Mouse (Mus musculus): ENCODE results near the gene Mrfap1. TPM values are rescaled to one million over a fixed set of nuclear protein-coding genes. Genes with fewer than 3 reads are reported as not detected.

Gene Mrfap1
- polyA plus RNA-seq, 1 experiment: 343 TPM

DNA sequence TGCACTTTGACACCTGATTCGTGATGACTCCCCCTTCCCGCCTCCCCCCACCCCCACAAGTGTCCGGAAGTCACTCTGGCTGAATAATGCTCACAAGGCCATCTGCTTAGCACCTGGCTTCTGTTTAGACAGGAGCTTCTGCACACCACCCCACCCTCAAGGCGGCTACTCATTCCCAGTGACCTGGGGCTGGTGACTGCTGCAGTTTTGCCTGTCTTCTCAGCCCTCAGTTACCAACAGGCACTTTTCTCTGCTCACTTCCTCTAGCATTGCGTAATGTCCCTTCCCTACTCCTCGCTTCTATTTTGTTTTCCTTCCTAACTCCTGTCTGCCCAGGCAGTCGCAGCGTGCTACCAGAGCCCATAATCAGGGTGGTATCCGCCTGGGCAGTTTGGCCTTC is 4.7 kb downstream of the Mrfap1 start:
- no peak for DNase-seq (ENCODE audit: extremely low spot score in 1 of 2, low spot score in 1 of 2)

DNA sequence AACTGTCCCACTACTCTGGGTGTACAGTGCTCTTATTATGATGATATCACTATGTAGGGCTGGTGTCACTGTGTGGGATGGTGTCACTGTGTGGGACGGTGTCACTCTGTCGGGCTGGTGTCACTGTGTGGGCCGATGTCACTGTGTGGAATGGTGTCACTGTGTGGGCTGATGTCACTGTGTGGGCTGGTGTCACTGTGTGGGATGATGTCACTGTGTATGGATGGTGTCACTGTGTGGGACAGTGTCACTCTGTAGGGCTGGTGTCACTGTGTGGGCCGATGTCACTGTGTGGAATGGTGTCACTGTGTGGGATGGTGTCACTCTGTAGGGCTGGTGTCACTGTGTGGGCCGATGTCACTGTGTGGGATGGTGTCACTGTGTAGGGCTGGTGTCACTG is 10.5 kb downstream of the Mrfap1 start:
- DNase-seq (ENCODE audit: extremely low spot score in 1 of 2, low spot score in 1 of 2): no peak

DNA sequence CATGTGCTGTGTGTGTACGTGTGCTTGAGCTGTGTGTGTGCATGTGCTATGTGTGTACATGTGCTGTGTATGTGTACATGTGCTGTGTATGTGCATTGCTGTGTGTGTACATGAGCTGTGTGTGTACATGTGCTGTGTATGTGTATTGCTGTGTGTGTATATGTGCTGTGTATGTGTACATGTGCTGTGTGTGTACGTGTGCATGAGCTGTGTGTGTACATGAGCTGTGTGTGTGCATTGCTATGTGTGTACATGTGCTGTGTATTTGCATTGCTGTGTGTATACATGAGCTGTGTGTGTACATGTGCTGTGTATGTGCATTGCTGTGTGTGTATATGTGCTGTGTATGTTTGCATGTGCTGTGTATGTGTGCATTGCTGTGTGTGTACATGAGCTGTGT is 17.1 kb downstream of the Mrfap1 start:
- no peak for DNase-seq (ENCODE audit: extremely low spot score in 1 of 2, low spot score in 1 of 2)

DNA sequence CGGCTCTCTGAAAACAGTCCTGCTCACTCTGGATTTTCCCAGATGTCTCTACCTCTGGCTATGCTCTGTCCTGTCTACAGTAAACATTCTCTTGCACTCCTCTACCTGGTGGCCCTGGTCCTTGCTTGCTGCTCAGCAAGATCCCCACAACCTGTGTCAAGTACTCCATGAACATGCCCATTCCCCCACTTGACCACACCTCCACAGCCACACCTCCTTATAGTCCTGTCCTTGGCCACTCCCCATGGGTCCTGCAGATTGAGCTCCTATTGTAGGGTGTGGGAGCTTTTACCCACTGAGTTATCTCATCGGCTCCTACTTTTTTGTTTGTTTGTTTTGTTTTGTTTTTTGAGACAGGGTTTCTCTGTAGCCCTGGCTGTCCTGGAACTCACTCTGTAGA is 17.7 kb downstream of the Mrfap1 start:
- DNase-seq (ENCODE audit: extremely low spot score in 1 of 2, low spot score in 1 of 2): no peak

DNA sequence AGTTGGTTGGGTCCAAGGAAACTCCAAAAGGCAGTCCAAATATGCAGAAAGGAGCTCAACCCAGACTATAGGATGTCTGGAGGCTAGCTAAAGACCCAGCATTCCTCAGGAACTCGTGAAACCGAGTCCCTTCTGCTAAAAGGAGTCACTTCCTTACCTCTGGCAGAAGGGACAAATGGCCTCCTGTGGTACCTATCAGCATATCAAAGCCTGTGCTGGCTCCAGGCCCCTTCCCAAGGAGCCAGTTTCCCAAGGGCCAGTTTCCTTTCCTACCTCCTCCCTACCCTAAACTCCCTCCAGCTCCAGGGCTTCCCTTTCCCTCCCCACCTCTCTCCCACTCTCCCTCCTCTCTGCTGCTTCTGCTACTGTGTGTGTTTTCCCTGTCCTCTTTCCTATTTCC is 19.4 kb downstream of the Mrfap1 start:
- DNase-seq (ENCODE audit: extremely low spot score in 1 of 2, low spot score in 1 of 2): no peak

DNA sequence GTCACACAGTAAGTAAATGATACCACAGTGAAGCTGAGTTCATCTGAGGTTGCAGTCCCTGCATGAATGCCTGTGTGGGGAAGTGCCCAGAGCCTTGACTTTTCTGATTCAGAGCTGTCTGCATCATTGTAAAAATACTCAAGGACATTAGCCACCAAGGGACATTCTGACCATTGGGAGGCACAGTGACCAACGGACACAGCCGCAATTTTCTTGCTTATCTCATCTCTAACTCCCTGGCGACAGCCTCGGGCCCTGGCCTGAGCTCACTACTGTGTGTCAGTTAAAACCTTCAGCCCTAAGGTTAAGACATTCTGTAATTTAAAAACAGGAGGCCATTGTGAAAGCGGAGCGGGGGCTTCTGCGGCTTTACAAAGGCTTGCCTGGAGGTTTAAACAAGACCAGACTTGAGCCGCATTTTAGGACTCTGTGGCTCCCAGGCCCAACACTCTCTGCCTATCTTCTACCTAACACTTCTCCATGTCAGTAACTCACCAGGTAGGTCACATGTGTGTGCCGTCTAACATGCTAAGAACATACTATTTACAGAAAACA is 20.5 kb downstream of the Mrfap1 start:
- no peak for DNase-seq (ENCODE audit: extremely low spot score in 1 of 2, low spot score in 1 of 2)

DNA sequence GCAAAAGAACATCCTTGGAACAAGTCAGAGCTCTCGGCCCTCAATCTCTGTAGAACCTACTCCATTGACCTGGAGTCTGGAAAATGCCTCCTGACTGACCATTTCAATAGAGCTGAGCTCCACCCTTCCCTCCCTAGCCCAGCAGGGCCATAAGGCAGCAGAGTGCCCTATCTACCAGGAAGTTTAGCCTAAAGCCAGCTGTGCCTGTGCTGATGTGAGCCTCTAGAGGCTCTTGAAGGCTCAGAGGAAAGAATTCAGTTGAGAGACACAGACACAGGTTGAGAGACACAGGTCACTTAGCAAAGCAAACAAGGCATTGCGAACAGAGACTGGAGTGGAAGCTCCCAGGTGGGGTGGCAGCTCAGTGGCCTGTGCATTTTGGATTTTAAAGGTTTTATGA is 21.3 kb downstream of the Mrfap1 start:
- no peak for DNase-seq (ENCODE audit: extremely low spot score in 1 of 2, low spot score in 1 of 2)

DNA sequence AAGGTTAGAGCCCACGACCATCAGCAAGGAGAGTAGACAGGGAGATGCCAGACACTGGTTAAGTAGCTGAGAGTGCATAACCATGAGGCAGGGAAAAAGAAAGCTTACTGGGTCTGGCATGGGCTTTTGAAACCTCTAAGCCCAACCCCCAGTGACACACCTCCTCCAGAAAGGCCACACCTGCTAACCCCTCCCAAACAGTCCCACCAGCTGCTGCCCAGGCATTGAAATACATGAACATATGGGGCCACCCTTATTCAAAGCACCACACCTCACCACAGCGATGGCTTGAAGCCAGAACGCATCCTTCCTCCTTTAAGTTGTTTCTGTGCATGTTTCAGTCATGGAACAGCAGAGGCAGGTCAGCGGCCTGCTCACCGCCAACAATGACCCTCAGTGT is 24.0 kb downstream of the Mrfap1 start:
- DNase-seq (ENCODE audit: extremely low spot score in 1 of 2, low spot score in 1 of 2): no peak

DNA sequence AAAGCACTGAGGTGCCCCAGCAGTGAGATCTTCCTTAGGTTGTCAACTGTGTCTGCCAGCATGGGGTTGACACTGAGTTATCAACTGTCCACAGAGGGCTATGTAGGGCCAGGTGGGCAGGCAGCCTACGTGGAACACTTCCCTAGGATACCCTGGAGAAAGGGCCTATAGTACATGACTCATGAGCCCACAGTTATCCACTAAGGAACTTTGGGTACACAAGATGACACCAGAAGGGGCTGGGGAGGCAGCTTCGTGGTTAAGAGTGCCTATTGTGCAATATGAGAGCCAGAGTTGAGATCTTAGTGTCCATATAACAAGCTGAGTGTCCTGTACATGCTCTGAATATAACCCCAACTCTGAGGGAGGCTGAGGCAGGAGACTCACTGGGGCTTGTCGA is 27.0 kb downstream of the Mrfap1 start:
- no peak for DNase-seq (ENCODE audit: extremely low spot score in 1 of 2, low spot score in 1 of 2)

DNA sequence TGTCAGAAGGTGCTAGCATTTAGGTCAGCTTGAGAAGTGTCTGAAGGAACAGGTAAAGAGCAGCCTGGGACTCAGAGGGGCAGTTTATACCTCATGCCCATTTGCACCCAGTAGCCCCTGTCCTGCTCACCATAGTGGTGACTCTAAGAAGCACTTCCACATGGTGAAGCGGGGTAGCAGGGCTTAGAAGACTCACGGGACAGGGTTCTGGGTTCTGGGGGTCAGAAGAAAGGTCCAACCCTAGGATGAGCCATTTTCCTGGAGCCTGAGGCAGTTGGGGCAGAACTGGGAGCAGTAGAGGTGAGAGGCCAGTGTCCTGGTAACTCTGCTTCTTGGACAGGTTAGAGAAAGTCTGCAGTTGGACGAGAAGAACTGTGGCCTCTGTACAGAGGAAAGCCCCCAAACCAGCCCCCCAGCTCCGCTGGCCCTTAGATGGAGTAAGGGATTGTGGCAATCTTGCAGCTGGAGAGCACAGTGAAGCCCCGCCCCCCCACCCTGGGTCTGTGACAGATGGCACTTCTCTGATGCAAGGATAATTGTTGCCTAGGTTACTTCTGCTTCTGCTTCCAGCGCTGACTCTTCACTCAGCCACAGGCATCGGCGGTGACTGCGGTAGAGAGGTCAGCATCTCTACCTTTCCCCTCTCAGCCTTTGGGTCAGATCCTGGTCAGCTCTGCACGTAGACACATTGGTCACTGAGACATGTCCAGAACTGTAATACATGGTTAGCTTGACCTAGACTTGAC is 29.4 kb downstream of the Mrfap1 start:
- no peak for DNase-seq (ENCODE audit: extremely low spot score in 1 of 2, low spot score in 1 of 2)

DNA sequence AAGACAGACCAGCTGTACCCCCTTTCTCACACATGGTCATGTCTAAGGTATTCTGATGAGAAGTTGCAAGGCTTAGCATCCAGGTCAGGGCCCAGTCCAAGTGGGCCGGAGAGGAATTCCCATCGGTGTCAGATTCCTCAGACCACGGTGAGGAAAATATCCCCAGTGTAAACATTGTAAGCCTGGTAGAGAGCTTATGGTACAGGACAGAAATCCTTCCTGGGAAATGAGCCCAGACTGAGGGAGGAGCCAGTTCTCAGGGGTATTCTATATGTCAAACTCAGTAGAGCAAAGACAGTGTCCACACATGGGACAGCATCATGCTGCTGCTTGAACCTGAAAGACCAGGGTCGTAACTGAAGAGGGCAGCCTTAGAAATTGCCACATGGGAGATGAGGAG is 36.7 kb downstream of the Mrfap1 start:
- no peak for DNase-seq (ENCODE audit: extremely low spot score in 1 of 2, low spot score in 1 of 2)

DNA sequence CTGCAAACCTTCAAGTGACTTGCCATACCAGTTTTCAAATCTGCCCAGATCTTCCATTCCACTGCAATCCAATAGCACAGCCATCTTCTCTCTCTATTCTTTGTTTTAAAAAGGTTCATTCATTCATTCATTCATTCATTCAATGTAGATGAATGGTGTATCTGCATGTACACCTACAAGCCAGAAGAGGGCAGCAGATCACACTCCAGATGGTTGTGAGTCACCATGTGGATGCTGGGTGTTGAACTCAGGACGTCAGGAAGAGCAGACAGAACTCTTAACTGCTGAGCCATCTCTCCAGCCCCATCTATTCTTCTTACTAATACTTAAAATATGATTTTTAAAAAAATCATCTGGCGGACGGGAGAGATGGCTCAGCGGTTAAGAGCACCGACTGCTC is 39.5 kb downstream of the Mrfap1 start:
- no peak for DNase-seq (ENCODE audit: extremely low spot score in 1 of 2, low spot score in 1 of 2)

DNA sequence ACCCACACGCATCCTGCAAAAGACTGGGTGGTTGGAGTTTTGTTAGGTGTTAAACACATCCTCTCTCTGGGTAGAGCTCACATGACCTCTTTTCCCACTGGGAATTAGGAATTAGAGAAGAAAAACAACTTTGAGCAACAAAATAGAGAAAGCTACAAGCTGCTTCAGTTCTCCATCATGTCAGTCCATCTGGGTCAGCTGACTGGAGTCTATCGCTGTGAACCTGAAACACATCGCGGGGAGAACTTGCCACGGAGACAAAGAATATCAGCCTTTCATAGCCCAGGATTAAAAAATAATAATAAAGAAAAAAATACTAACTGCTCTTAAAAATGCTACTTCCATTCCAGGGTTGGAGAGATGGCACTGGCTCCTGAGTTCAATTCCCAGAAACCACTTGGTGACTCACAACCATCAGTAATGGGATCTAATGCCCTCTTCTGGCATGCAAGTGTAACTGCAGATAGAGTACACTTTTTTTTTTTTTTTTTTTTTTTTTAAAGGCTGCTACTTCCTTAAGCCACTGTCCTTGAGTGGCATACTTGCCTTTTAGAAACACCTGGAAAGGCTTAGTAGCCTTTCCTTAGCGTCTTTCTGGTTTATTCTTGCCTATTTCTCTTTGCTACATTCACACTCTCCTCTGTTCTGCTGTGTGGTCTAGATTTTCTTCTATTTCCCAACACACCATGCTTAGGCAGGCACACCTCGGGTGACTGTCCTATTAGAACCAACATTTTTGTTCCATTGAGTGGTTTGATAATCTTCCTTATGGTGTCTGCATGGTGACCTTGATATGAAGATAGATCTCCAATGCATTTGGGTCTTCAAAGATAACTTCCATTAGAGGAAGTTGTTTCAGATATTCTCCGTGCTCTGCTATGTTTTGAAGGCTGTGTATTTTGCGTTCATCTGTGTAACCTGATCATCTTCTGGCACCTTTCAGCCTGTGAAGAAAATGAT is 46.2 kb downstream of the Mrfap1 start:
- no peak for DNase-seq (ENCODE audit: extremely low spot score in 1 of 2, low spot score in 1 of 2)

DNA sequence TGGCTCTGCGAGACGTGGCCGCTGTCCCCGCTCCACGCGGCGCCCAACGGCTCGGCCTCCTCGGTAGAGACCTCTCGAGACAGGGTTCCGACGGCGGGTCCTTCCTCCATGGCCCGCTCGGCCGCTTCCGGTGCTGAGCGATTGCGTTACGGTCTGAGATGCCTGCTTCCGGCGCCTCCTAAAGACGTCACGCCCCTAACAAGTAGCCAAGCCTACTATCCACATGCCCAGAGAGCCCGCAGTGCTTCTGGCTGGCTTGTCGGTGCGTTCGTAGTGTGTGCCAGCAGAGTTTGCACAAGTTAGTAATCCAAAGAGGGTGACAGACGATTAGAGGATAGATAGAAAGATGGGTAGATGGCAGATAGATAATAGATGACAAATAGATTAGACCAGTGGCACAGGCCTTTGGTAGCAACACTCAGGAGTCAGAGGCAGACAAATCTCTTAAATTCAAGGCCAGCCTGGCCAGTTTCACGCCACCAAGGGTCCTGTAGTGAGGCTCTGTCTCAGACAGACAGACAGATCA is 48.0 kb downstream of the Mrfap1 start, which contains the start of gene Bloc1s4:
Gene Bloc1s4, minus strand, starts transcription at position 115 of the 526 bp plus-strand sequence.
- peak; percentile 90 to 97 for DNase-seq (ENCODE audit: extremely low spot score in 1 of 2, low spot score in 1 of 2)

DNA sequence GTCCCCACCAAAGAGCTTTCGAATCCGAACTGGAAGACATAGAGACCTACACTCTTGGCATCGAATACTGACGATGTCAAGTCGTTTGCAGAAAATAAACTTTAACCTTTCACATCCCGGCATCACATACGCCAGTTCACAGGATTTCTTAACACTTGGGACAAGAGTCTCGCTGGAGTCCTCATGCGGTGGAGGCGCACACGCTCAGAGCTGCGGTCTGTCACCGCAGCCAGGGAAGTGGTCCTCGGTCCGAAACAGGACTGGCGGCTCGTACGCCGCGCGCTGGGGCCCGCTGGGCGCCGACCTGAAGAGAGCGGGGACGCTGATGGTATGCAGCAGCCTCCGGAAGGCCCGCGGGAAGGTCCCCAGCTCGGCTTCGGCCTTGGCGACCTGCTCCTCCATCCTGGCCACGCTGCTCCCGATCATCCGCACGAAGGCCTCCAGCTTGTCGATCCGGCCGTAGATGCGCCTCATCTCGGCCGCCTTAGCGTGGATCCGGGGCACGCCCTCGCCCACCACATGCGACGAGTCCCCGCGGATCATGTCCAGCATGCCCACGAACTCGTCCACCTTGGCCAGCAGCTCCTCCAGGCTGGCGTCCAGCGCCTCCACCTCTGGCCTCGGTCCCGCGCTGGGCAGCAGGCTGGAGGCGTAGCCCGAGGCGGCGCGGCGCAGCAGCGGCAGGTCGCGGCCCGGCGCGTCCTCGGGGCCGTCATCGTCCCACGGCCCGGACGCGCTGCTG is 48.6 kb downstream of the Mrfap1 start:
- DNase-seq (ENCODE audit: extremely low spot score in 1 of 2, low spot score in 1 of 2): no peak

DNA sequence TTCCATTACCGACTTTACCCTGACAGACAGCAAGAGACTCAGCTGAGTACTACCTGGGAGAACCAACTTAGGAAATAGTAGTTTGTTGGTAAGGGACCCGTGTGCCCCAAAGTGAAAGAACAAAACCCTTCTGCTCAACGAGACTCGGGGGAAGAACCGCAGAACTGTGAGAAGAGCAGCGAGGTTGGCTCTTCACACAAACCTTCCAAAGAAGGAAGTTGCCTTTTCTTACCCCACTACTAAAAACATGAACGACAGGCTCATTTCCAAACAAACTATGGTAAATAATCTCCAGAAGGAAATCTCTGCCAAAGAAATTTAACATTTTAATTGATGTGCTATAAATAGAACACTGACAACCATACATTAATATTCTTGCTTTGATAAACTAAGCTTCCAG is 49.5 kb downstream of the Mrfap1 start:
- no peak for DNase-seq (ENCODE audit: extremely low spot score in 1 of 2, low spot score in 1 of 2)
